Comparison of ENCODE assay signal across 28 mouse cellular contexts in the genomic region with DNA sequence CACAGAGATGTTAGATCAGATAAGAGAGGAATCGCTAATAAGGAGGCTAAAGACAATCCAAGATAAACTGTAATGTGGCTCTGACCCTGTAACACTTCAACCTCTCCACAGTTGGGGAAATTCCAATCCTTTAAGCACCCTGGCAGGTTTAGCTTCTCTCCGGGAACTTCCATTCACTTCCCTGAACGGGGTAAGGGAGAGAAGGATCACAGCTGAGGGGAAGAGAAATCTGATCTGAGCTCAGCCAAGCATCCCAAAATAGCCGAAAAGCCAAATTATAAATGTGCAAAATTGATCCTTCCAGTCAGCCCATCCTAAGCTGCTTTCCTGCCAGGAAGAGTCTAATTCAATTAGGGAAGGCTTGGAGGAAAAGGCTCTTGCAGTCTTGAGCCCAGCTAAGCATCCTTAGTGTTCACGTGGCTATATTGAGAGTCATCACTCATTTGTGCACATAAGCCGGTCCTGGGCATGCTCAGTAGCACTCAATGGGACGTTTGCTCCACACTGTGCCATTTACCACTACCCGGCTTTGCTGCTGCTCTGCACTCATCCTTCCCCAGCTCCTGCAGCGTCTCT. TPM values are rescaled to one million over a fixed set of nuclear protein-coding genes. Genes with fewer than 3 reads are reported as not detected.
DNase-seq lines count a peak whose midpoint lies in the region; ATAC-seq and TF ChIP-seq lines count a peak whose summit lies in the region.
"Had no signal": no experiment of that assay in that cellular context is flagged by ENCODE, and none has a peak within 500 bp of the region (broad histone marks: within the 10 kb centered on the region; RNA-seq: fewer than 3 reads in every experiment).

No protein-coding gene starts in this region.

- 67% methylated on average over 9 of the region's 9 CpGs for WGBS in hindbrain, embryonic 14.5 days
- WGBS in hindbrain, embryonic 12.5 days = 71% methylated on average over 9 of the region's 9 CpGs
- 72% methylated on average over 9 of the region's 9 CpGs for WGBS in neural tube, embryonic 13.5 days
- WGBS in heart, embryonic 12.5 days = 56% methylated on average over 9 of the region's 9 CpGs

- no peaks in the 10 kb centered on the region for H3K36me3 ChIP-seq in hindbrain, embryonic 14.5 days (replicated peaks; ENCODE audit: control insufficient read depth, insufficient read depth)
- no peaks in the 10 kb centered on the region for H3K36me3 ChIP-seq in hindbrain, embryonic 12.5 days
- no peaks in the 10 kb centered on the region for H3K36me3 ChIP-seq in neural tube, embryonic 13.5 days
- no peaks in the 10 kb centered on the region for H3K36me3 ChIP-seq in heart, embryonic 12.5 days
- H3K36me3 ChIP-seq: forebrain, embryonic 12.5 days; kidney, embryonic 15.5 days; limb, embryonic 15.5 days; neural tube, embryonic 12.5 days had no signal

- peak; percentile 56; the same call in 1 of the 2 replicates for TF ChIP-seq POLR2A in cortical plate, adult 2 months (IDR thresholded peaks at IDR 0.05; ENCODE audit: extremely low read depth, insufficient read depth, low read length)

- no peak overlapping the region for H3K9ac ChIP-seq in hindbrain, embryonic 14.5 days
- H3K9ac ChIP-seq in hindbrain, embryonic 12.5 days = no peak overlapping the region
- H3K9ac ChIP-seq in neural tube, embryonic 13.5 days = 0 out of 2 replicates have a peak overlapping the region, but pooled peaks have one; percentile 5
- H3K9ac ChIP-seq in heart, embryonic 12.5 days = no peak overlapping the region
- H3K9ac ChIP-seq: forebrain, embryonic 12.5 days; kidney, embryonic 15.5 days; limb, embryonic 15.5 days; liver, embryonic 14.5 days; lung, embryonic 14.5 days; neural tube, embryonic 12.5 days had no signal

- TF ChIP-seq CTCF in cortical plate, adult 2 months (IDR thresholded peaks at IDR 0.05; ENCODE audit: extremely low read depth, insufficient read depth, low read length) = no peak

- H3K4me2 ChIP-seq in hindbrain, embryonic 14.5 days (replicated peaks) = no peak overlapping the region
- no peak overlapping the region for H3K4me2 ChIP-seq in hindbrain, embryonic 12.5 days (replicated peaks)
- H3K4me2 ChIP-seq in neural tube, embryonic 13.5 days = no peak overlapping the region
- H3K4me2 ChIP-seq in heart, embryonic 12.5 days = no peak overlapping the region
- H3K4me2 ChIP-seq: forebrain, embryonic 12.5 days; heart, embryonic 11.5 days; kidney, embryonic 15.5 days; limb, embryonic 15.5 days; lung, embryonic 14.5 days; neural tube, embryonic 12.5 days had no signal

- no peak for DNase-seq in hindbrain, embryonic 14.5 days (ENCODE audit: low spot score)
- no peak for DNase-seq in neural tube, embryonic 10.5 days (ENCODE audit: extremely low spot score, low spot score)
- peak; percentile 77 for DNase-seq in retina, postnatal 1 day
- no peak for DNase-seq in embryo, embryonic 10.5 days (ENCODE audit: low spot score)
- DNase-seq: adrenal gland, postnatal 14 days; B cell, adult 2 months; cerebellum, adult 9-10 months; gastrocnemius, postnatal 10 days; heart, postnatal 10 days; kidney, postnatal 4 days; lung, embryonic 14.5 days; right cerebral cortex, postnatal 25 days; spleen, adult 18-20 months; thymus, postnatal 14 days had no signal

- no peaks in the 10 kb centered on the region for H3K27me3 ChIP-seq in hindbrain, embryonic 14.5 days (ENCODE audit: control insufficient read depth, insufficient read depth, low read length)
- H3K27me3 ChIP-seq in hindbrain, embryonic 12.5 days = no peaks in the 10 kb centered on the region
- no peaks in the 10 kb centered on the region for H3K27me3 ChIP-seq in neural tube, embryonic 13.5 days
- H3K27me3 ChIP-seq in heart, embryonic 12.5 days (replicated peaks) = no peaks in the 10 kb centered on the region
- H3K27me3 ChIP-seq: kidney, embryonic 15.5 days; limb, embryonic 15.5 days; neural tube, embryonic 12.5 days had no signal

- 0 out of 2 replicates have a peak overlapping the region, but pooled peaks have one; percentile 17 for H3K27ac ChIP-seq in hindbrain, embryonic 14.5 days
- H3K27ac ChIP-seq in hindbrain, embryonic 12.5 days = no peak overlapping the region
- no peak overlapping the region for H3K27ac ChIP-seq in neural tube, embryonic 13.5 days (replicated peaks)
- no peak overlapping the region for H3K27ac ChIP-seq in cortical plate, adult 2 months (ENCODE audit: insufficient read depth, low read length)
- H3K27ac ChIP-seq in heart, embryonic 12.5 days (ENCODE audit: poor library complexity, severe bottlenecking) = no peak overlapping the region
- H3K27ac ChIP-seq: forebrain, embryonic 12.5 days; kidney, embryonic 15.5 days; left cerebral cortex, adult 2 months; limb, embryonic 15.5 days; liver, embryonic 14.5 days; neural tube, embryonic 12.5 days had no signal

- H3K4me3 ChIP-seq in hindbrain, embryonic 14.5 days (replicated peaks; ENCODE audit: low read length) = no peak overlapping the region
- H3K4me3 ChIP-seq in hindbrain, embryonic 12.5 days = no peak overlapping the region
- H3K4me3 ChIP-seq in neural tube, embryonic 13.5 days = no peak overlapping the region
- H3K4me3 ChIP-seq in cortical plate, adult 2 months (ENCODE audit: insufficient read depth, low read length) = no peak overlapping the region
- no peak overlapping the region for H3K4me3 ChIP-seq in heart, embryonic 12.5 days
- H3K4me3 ChIP-seq: erythroblast, embryonic 14.5 days; forebrain, embryonic 12.5 days; kidney, embryonic 15.5 days; left cerebral cortex, adult 2 months; limb, embryonic 15.5 days; megakaryocyte, embryonic 14.5 days; neural tube, embryonic 12.5 days had no signal

- no peaks in the 10 kb centered on the region for H3K9me3 ChIP-seq in hindbrain, embryonic 14.5 days (ENCODE audit: control insufficient read depth, low read length)
- H3K9me3 ChIP-seq in hindbrain, embryonic 12.5 days (replicated peaks) = no peaks in the 10 kb centered on the region
- H3K9me3 ChIP-seq in neural tube, embryonic 13.5 days = no peaks in the 10 kb centered on the region
- H3K9me3 ChIP-seq in heart, embryonic 12.5 days (replicated peaks) = no peaks in the 10 kb centered on the region
- H3K9me3 ChIP-seq: forebrain, embryonic 12.5 days; kidney, embryonic 15.5 days; limb, embryonic 15.5 days; neural tube, embryonic 12.5 days had no signal

- ATAC-seq in hindbrain, embryonic 14.5 days (ENCODE audit: low FRiP score) = peak; percentile 77
- ATAC-seq in hindbrain, embryonic 12.5 days (ENCODE audit: low FRiP score) = no peak
- no peak for ATAC-seq in neural tube, embryonic 13.5 days (ENCODE audit: low read depth)
- no peak for ATAC-seq in heart, embryonic 12.5 days (ENCODE audit: insufficient number of reproducible peaks, low FRiP score)
- ATAC-seq: intestine, postnatal 0 days had no signal

- no peaks in the 10 kb centered on the region for H3K4me1 ChIP-seq in hindbrain, embryonic 14.5 days (replicated peaks; ENCODE audit: control insufficient read depth, insufficient read depth, low read length)
- H3K4me1 ChIP-seq in hindbrain, embryonic 12.5 days = no peaks in the 10 kb centered on the region
- no peaks in the 10 kb centered on the region for H3K4me1 ChIP-seq in neural tube, embryonic 13.5 days (replicated peaks)
- H3K4me1 ChIP-seq in cortical plate, adult 2 months (ENCODE audit: control insufficient read depth, insufficient read depth, low read length) = 0 out of 2 replicates have a peak, but pooled peaks cover 2% of the 10 kb centered on the region
- no peaks in the 10 kb centered on the region for H3K4me1 ChIP-seq in heart, embryonic 12.5 days (replicated peaks)
- H3K4me1 ChIP-seq: forebrain, embryonic 12.5 days; limb, embryonic 15.5 days; neural tube, embryonic 12.5 days had no signal

RNA-seq across cellular contexts. Expression of a gene that starts 19.0 kb away (rescaled TPM):
- 100 and 109 TPM in 2 replicates for polyA plus RNA-seq in hindbrain, embryonic 14.5 days (2014; fragmentation: Nextera tagmentation; extraction: Ambion mirVana)
- 34.2 and 40.8 TPM in 2 replicates for polyA plus RNA-seq in hindbrain, embryonic 12.5 days (2016; fragmentation: Nextera tagmentation; extraction: Ambion mirVana)
- polyA plus RNA-seq in neural tube, embryonic 13.5 days (2015; fragmentation: Nextera tagmentation; extraction: Ambion mirVana) = 64.8 and 66.2 TPM in 2 replicates
- 105 and 106 TPM in 2 replicates for polyA plus RNA-seq in cortical plate, adult 2 months (2012; rRNA removed)
- 13.2 and 14.9 TPM in 2 replicates for polyA plus RNA-seq in heart, embryonic 12.5 days (2016; fragmentation: Nextera tagmentation; extraction: Ambion mirVana)

RNA-seq across cellular contexts. Expression of a gene that starts 19.0 kb away (rescaled TPM):
- polyA plus RNA-seq in hindbrain, embryonic 14.5 days (2014; fragmentation: Nextera tagmentation; extraction: Ambion mirVana) = 119 and 124 TPM in 2 replicates
- 108 and 143 TPM in 2 replicates for polyA plus RNA-seq in hindbrain, embryonic 12.5 days (2016; fragmentation: Nextera tagmentation; extraction: Ambion mirVana)
- 130 and 139 TPM in 2 replicates for polyA plus RNA-seq in neural tube, embryonic 13.5 days (2015; fragmentation: Nextera tagmentation; extraction: Ambion mirVana)
- polyA plus RNA-seq in cortical plate, adult 2 months (2012; rRNA removed) = 78.4 and 79.8 TPM in 2 replicates
- 80.8 and 85.4 TPM in 2 replicates for polyA plus RNA-seq in heart, embryonic 12.5 days (2016; fragmentation: Nextera tagmentation; extraction: Ambion mirVana)
